Mouse (Mus musculus): Measurements from ENCODE around the gene Mboat2.

GRCm38 (mm10) chr12:24975115-24975733, 144.5 kb downstream of the Mboat2 start:
- no peak for TF ChIP-seq EP300 (IDR thresholded peaks at IDR 0.05)
- TF ChIP-seq CTCF (IDR thresholded peaks at IDR 0.05): peak; percentile 76

Measured in lung, postnatal 0 days (tissue).